7 mouse cellular contexts compared by ENCODE assay signal in genomic region chr17:35254241-35255098, GRCm38 (mm10). TPM values are rescaled to one million over a fixed set of nuclear protein-coding genes. Genes with fewer than 3 reads are reported as not detected.
DNase-seq lines count a peak whose midpoint lies in the region; ATAC-seq and TF ChIP-seq lines count a peak whose summit lies in the region.

No protein-coding gene starts in this region.

- peaks cover 29% of the 10 kb centered on the region for H3K4me1 ChIP-seq in bone marrow macrophage, adult 2 months (ENCODE audit: control insufficient read depth, insufficient read depth, low read length)
- peaks cover 4% of the 10 kb centered on the region; the same call in 1 of the 2 replicates for H3K4me1 ChIP-seq in forebrain, embryonic 12.5 days
- no peaks in the 10 kb centered on the region for H3K4me1 ChIP-seq in kidney, embryonic 14.5 days (ENCODE audit: control insufficient read depth, insufficient read depth, low read length)

- no peak overlapping the region for H3K27ac ChIP-seq in bone marrow macrophage, adult 2 months (ENCODE audit: insufficient read depth, low read depth, low read length)
- peak overlapping the region; percentile 25; the same call in 1 of the 2 replicates for H3K27ac ChIP-seq in forebrain, embryonic 12.5 days
- no peak overlapping the region for H3K27ac ChIP-seq in kidney, embryonic 14.5 days (ENCODE audit: low read depth, low read length)

- H3K9ac ChIP-seq in forebrain, embryonic 12.5 days: no peak overlapping the region
- H3K9ac ChIP-seq in kidney, embryonic 14.5 days (ENCODE audit: low read depth, low read length): no peak overlapping the region

- H3K4me2 ChIP-seq in forebrain, embryonic 12.5 days: no peak overlapping the region
- no peak overlapping the region for H3K4me2 ChIP-seq in kidney, embryonic 14.5 days (replicated peaks; ENCODE audit: low read depth, low read length)

- WGBS in forebrain, embryonic 12.5 days: 59% methylated on average over 11 of the region's 11 CpGs
- 56% methylated on average over 11 of the region's 11 CpGs for WGBS in kidney, embryonic 14.5 days

- peak; percentile 84 for TF ChIP-seq CTCF in bone marrow macrophage, adult 2 months (IDR thresholded peaks at IDR 0.05; ENCODE audit: low read depth, low read length)

- H3K4me3 ChIP-seq in bone marrow macrophage, adult 2 months (ENCODE audit: insufficient read depth, low read length): no peak overlapping the region
- no peak overlapping the region for H3K4me3 ChIP-seq in forebrain, embryonic 12.5 days (replicated peaks)
- no peak overlapping the region for H3K4me3 ChIP-seq in kidney, embryonic 14.5 days (ENCODE audit: low read length)

- peak; percentile 52 for DNase-seq in right cerebral cortex, postnatal 4 days
- no peak for DNase-seq in right cerebral cortex, postnatal 25 days
- peak; percentile 71 to 87 for DNase-seq in spleen, postnatal 10 days (ENCODE audit: low spot score in 2 of 2)

- ATAC-seq in forebrain, embryonic 12.5 days (ENCODE audit: low FRiP score): peak; percentile 37; the same call in 1 of the 2 replicates
- peak; percentile 34 for ATAC-seq in kidney, embryonic 14.5 days (ENCODE audit: low FRiP score, low TSS enrichment)
- peak; percentile 59 for ATAC-seq in megakaryocyte progenitor cell, adult 5-6 weeks (replicated peaks; ENCODE audit: poor library complexity)

- no peaks in the 10 kb centered on the region for H3K9me3 ChIP-seq in forebrain, embryonic 12.5 days
- no peaks in the 10 kb centered on the region for H3K9me3 ChIP-seq in kidney, embryonic 14.5 days (ENCODE audit: control insufficient read depth, low read length)

- 0 out of 2 replicates have a peak, but pooled peaks cover 11% of the 10 kb centered on the region for H3K27me3 ChIP-seq in forebrain, embryonic 12.5 days
- H3K27me3 ChIP-seq in kidney, embryonic 14.5 days (ENCODE audit: control insufficient read depth, insufficient read depth, low read length): no peaks in the 10 kb centered on the region

- no peak for TF ChIP-seq POLR2A in bone marrow macrophage, adult 2 months (IDR thresholded peaks at IDR 0.05; ENCODE audit: borderline replicate concordance, low read depth, low read length)

- peaks cover 52% of the 10 kb centered on the region for H3K36me3 ChIP-seq in forebrain, embryonic 12.5 days (replicated peaks)
- H3K36me3 ChIP-seq in kidney, embryonic 14.5 days (ENCODE audit: control insufficient read depth, insufficient read depth, low read length): peaks cover 47% of the 10 kb centered on the region

RNA-seq across cellular contexts. Expression of gene H2-D1, which starts 8.1 kb away (rescaled TPM):
- 2,808 and 2,856 TPM in 2 replicates for polyA plus RNA-seq in bone marrow macrophage, adult 2 months (2012; ENCODE audit: insufficient read depth, insufficient read length, missing spikeins)
- 37.2 and 39.2 TPM in 2 replicates for polyA plus RNA-seq in forebrain, embryonic 12.5 days (2016; fragmentation: Nextera tagmentation; extraction: Ambion mirVana)
- polyA plus RNA-seq in kidney, embryonic 14.5 days (2014; fragmentation: Nextera tagmentation; extraction: Ambion mirVana): 38.3 and 42.8 TPM in 2 replicates
- 248 and 262 TPM in 2 replicates for total RNA-seq in megakaryocyte progenitor cell, adult 5-6 weeks (2015)
- 464 and 467 TPM in 2 replicates for total RNA-seq in megakaryocyte progenitor cell, adult 5-6 weeks (2017)

RNA-seq across cellular contexts. Expression of gene Ddx39b, which starts 12.9 kb away (rescaled TPM):
- 164 and 169 TPM in 2 replicates for polyA plus RNA-seq in bone marrow macrophage, adult 2 months (2012; ENCODE audit: insufficient read depth, insufficient read length, missing spikeins)
- polyA plus RNA-seq in forebrain, embryonic 12.5 days (2016; fragmentation: Nextera tagmentation; extraction: Ambion mirVana): 614 and 623 TPM in 2 replicates
- 525 and 616 TPM in 2 replicates for polyA plus RNA-seq in kidney, embryonic 14.5 days (2014; fragmentation: Nextera tagmentation; extraction: Ambion mirVana)
- total RNA-seq in megakaryocyte progenitor cell, adult 5-6 weeks (2015): 289 and 314 TPM in 2 replicates
- total RNA-seq in megakaryocyte progenitor cell, adult 5-6 weeks (2017): 188 and 193 TPM in 2 replicates

RNA-seq across cellular contexts. Expression of gene Nfkbil1, which starts 18.9 kb away (rescaled TPM):
- 15.5 and 15.7 TPM in 2 replicates for polyA plus RNA-seq in bone marrow macrophage, adult 2 months (2012; ENCODE audit: insufficient read depth, insufficient read length, missing spikeins)
- 11.0 and 12.9 TPM in 2 replicates for polyA plus RNA-seq in forebrain, embryonic 12.5 days (2016; fragmentation: Nextera tagmentation; extraction: Ambion mirVana)
- polyA plus RNA-seq in kidney, embryonic 14.5 days (2014; fragmentation: Nextera tagmentation; extraction: Ambion mirVana): 3.3 and 6.0 TPM in 2 replicates
- 1.9 and 3.1 TPM in 2 replicates for total RNA-seq in megakaryocyte progenitor cell, adult 5-6 weeks (2015)
- 6.7 and 8.0 TPM in 2 replicates for total RNA-seq in megakaryocyte progenitor cell, adult 5-6 weeks (2017)

RNA-seq across cellular contexts. Expression of gene Atp6v1g2, which starts 21.0 kb away (rescaled TPM):
- polyA plus RNA-seq in bone marrow macrophage, adult 2 months (2012; ENCODE audit: insufficient read depth, insufficient read length, missing spikeins): 11.2 and 15.1 TPM in 2 replicates
- 16.2 and 17.3 TPM in 2 replicates for polyA plus RNA-seq in forebrain, embryonic 12.5 days (2016; fragmentation: Nextera tagmentation; extraction: Ambion mirVana)
- polyA plus RNA-seq in kidney, embryonic 14.5 days (2014; fragmentation: Nextera tagmentation; extraction: Ambion mirVana): 5.3 and 6.4 TPM in 2 replicates
- total RNA-seq in megakaryocyte progenitor cell, adult 5-6 weeks (2015): 4.1 and 6.9 TPM in 2 replicates
- 1.1 and 2.4 TPM in 2 replicates for total RNA-seq in megakaryocyte progenitor cell, adult 5-6 weeks (2017)

RNA-seq across cellular contexts. Expression of gene Gm16181, which starts 33.8 kb away (rescaled TPM):
- polyA plus RNA-seq in bone marrow macrophage, adult 2 months (2012; ENCODE audit: insufficient read depth, insufficient read length, missing spikeins): not detected in 2 replicates
- 0.41 TPM in 2 replicates for polyA plus RNA-seq in forebrain, embryonic 12.5 days (2016; fragmentation: Nextera tagmentation; extraction: Ambion mirVana)
- polyA plus RNA-seq in kidney, embryonic 14.5 days (2014; fragmentation: Nextera tagmentation; extraction: Ambion mirVana): 0.89 TPM in 1 of 2 replicates, not detected in the other
- total RNA-seq in megakaryocyte progenitor cell, adult 5-6 weeks (2015): not detected in 2 replicates
- not detected in 2 replicates for total RNA-seq in megakaryocyte progenitor cell, adult 5-6 weeks (2017)

Comparison
In these comparisons a context has a peak if more than half of its experiments do, and no peak if none do; other contexts are left out.
1. RNA of gene H2-D1, which starts 8.1 kb away (polyA plus RNA-seq): 2,808 to 2,856 TPM in bone marrow macrophage, adult 2 months; 38.3 to 42.8 TPM in kidney, embryonic 14.5 days and 37.2 to 39.2 TPM in forebrain, embryonic 12.5 days; every median in the first group is over 10 times any median in the second.
2. Peak in every context shown above with its lines, with median percentiles within 50 percentile points of each other: ATAC-seq.